Mouse (Mus musculus): ENCODE results near the gene Atrip.

Atrip gene

DNA sequence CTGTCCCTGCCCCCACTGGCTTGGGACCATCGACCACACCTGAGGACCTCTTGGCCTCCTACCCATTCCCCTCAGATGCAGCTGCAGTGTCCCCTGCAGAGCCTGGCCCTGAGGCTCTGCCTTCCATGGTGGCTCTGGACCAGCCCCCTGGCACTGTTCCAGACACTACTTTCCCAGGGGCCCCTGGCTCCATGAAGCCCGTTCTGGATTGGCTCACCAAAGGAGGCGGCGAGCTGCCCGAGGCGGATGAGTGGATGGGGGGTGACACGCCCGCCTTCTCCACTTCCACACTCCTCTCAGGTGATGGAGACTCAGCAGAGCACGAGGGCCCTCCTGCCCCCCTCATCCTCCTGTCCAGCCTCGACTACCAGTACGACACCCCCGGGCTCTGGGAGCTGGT is 31.1 kb upstream of the Atrip start:
- H3K36me3 ChIP-seq (ENCODE audit: control insufficient read depth, insufficient read depth, low read length, poor library complexity, severe bottlenecking), result no peaks in the 10 kb centered on the region
- no peak for DNase-seq (ENCODE audit: low read depth, low spot score)
- H3K27me3 ChIP-seq (ENCODE audit: control insufficient read depth, insufficient read depth, low read length, poor library complexity, severe bottlenecking), result no peaks in the 10 kb centered on the region

GRCm38 (mm10) chr9:109104083-109104482 is 30.2 kb upstream of the Atrip start:
- H3K36me3 ChIP-seq (ENCODE audit: control insufficient read depth, insufficient read depth, low read length, poor library complexity, severe bottlenecking), result no peaks in the 10 kb centered on the region
- no peak for DNase-seq (ENCODE audit: low read depth, low spot score)
- H3K27me3 ChIP-seq (ENCODE audit: control insufficient read depth, insufficient read depth, low read length, poor library complexity, severe bottlenecking), result no peaks in the 10 kb centered on the region

GRCm38 (mm10) chr9:109103250-109103649 is 29.3 kb upstream of the Atrip start:
- Histone ChIP-seq H3K36me3 (ENCODE audit: control insufficient read depth, insufficient read depth, low read length, poor library complexity, severe bottlenecking) (no peaks in the 10 kb centered on the region), H3K27me3 (ENCODE audit: control insufficient read depth, insufficient read depth, low read length, poor library complexity, severe bottlenecking) (no peaks in the 10 kb centered on the region)
- DNase-seq (ENCODE audit: low read depth, low spot score), result no peak

DNA sequence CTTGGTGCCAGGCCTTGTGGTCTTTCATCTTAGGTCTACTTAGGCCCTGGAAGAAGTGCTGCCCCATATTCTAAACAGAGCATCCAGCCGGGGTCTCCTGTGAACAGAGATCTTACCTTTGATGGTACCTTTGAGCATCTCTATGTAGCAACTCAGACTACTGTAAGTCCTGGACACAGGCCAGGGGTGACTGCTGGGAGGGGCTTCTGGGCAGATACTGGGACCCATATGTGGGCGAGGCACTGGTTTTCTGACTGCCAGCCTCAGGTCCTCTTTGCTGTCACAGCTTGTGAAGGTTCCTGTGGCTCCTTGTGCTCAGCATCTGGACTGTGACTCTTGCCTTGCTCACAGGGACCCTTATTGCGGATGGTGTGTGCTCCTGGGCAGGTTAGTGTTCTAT is 28.6 kb upstream of the Atrip start:
- no peaks in the 10 kb centered on the region for H3K36me3 ChIP-seq (ENCODE audit: control insufficient read depth, insufficient read depth, low read length, poor library complexity, severe bottlenecking)
- no peaks in the 10 kb centered on the region for H3K27me3 ChIP-seq (ENCODE audit: control insufficient read depth, insufficient read depth, low read length, poor library complexity, severe bottlenecking)
- no peak for DNase-seq (ENCODE audit: low read depth, low spot score)

DNA sequence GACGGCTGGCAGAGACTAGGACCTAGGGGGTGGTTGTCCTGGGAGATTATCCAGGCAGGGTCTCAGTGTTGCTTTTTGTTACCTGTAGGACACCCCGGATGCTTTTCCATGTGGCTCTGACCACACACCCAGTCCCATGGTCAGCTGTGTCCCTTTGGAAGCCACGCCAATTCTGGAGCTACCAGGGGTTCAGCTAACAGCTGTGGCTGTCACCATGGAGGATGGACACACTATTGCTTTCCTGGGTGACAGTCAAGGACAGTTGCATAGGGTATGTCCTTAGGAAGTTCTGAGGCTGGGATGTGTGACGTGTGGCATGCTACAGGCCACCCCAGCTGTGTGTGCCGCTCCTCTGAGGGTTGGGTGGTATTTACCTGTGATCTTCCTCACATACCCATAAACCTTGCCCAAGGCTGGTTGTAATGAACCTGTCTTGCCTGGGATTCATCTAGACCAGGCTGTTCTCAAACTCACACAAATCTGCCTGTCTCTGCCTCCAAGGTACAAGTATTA is 28.1 kb upstream of the Atrip start:
- H3K27me3 ChIP-seq (ENCODE audit: control insufficient read depth, insufficient read depth, low read length, poor library complexity, severe bottlenecking), result no peaks in the 10 kb centered on the region
- DNase-seq (ENCODE audit: low read depth, low spot score), result no peak
- no peaks in the 10 kb centered on the region for H3K36me3 ChIP-seq (ENCODE audit: control insufficient read depth, insufficient read depth, low read length, poor library complexity, severe bottlenecking)

GRCm38 (mm10) chr9:109100307-109100928 is 26.5 kb upstream of the Atrip start:
- H3K36me3 ChIP-seq (ENCODE audit: control insufficient read depth, insufficient read depth, low read length, poor library complexity, severe bottlenecking), result no peaks in the 10 kb centered on the region
- H3K27me3 ChIP-seq (ENCODE audit: control insufficient read depth, insufficient read depth, low read length, poor library complexity, severe bottlenecking), result no peaks in the 10 kb centered on the region
- DNase-seq (ENCODE audit: low read depth, low spot score), result peak; percentile 24

DNA sequence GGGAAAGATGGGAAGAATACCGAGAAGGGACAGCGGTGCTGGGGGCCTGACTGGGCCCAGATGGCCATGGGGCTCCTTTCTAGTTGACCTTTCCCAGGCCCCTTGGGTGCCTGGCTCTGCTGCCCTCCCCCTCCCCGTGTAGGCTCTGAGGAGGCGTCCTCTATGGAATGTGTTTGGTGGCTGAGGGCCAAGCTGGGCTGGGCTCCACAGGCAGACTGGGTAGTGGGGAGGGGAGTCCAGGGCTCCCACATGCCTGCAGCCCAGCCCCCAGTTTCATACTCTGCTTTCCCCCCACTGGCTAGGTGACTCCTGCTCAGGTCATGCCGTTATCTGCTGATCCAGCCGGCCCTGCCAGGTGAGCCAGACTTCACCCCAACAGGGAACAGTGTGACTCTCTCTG is 25.0 kb upstream of the Atrip start:
- H3K36me3 ChIP-seq (ENCODE audit: control insufficient read depth, insufficient read depth, low read length, poor library complexity, severe bottlenecking), result no peaks in the 10 kb centered on the region
- no peak for DNase-seq (ENCODE audit: low read depth, low spot score)

GRCm38 (mm10) chr9:109098366-109098765 is 24.4 kb upstream of the Atrip start:
- no peaks in the 10 kb centered on the region for H3K36me3 ChIP-seq (ENCODE audit: control insufficient read depth, insufficient read depth, low read length, poor library complexity, severe bottlenecking)
- no peaks in the 10 kb centered on the region for H3K27me3 ChIP-seq (ENCODE audit: control insufficient read depth, insufficient read depth, low read length, poor library complexity, severe bottlenecking)
- no peak for DNase-seq (ENCODE audit: low read depth, low spot score)

More for the DNA sequence above, 25.0 kb upstream of the Atrip start:
- H3K27me3 ChIP-seq (ENCODE audit: control insufficient read depth, insufficient read depth, low read length, poor library complexity, severe bottlenecking), result no peaks in the 10 kb centered on the region

GRCm38 (mm10) chr9:109097831-109098230 is 23.9 kb upstream of the Atrip start:
- no peak for DNase-seq (ENCODE audit: low read depth, low spot score)
- H3K36me3 ChIP-seq (ENCODE audit: control insufficient read depth, insufficient read depth, low read length, poor library complexity, severe bottlenecking), result no peaks in the 10 kb centered on the region
- no peaks in the 10 kb centered on the region for H3K27me3 ChIP-seq (ENCODE audit: control insufficient read depth, insufficient read depth, low read length, poor library complexity, severe bottlenecking)

GRCm38 (mm10) chr9:109097291-109097690 is 23.4 kb upstream of the Atrip start:
- no peaks in the 10 kb centered on the region for H3K36me3 ChIP-seq (ENCODE audit: control insufficient read depth, insufficient read depth, low read length, poor library complexity, severe bottlenecking)
- no peaks in the 10 kb centered on the region for H3K27me3 ChIP-seq (ENCODE audit: control insufficient read depth, insufficient read depth, low read length, poor library complexity, severe bottlenecking)
- DNase-seq (ENCODE audit: low read depth, low spot score), result no peak

DNA sequence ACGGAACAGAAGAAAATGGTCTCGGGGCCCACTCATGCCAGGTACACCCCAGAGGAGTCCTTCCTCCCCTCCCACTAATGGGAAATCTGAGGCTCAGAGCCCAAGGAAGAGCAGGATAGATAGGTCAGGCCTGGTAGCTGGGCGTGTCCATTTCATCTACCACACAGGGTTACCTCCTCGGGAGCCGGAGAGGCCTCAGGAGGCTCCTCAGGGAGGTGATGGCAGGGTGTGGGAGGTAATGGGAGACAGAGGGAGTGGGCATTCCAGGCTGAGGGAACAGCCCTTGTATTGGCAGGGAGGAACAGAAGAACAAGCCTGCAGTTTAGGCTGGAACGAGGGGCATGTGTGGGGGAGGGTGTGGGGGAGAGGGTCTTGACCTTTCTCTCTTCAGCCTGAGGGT is 22.9 kb upstream of the Atrip start:
- no peaks in the 10 kb centered on the region for H3K36me3 ChIP-seq (ENCODE audit: control insufficient read depth, insufficient read depth, low read length, poor library complexity, severe bottlenecking)
- DNase-seq (ENCODE audit: low read depth, low spot score), result no peak
- H3K27me3 ChIP-seq (ENCODE audit: control insufficient read depth, insufficient read depth, low read length, poor library complexity, severe bottlenecking), result no peaks in the 10 kb centered on the region

DNA sequence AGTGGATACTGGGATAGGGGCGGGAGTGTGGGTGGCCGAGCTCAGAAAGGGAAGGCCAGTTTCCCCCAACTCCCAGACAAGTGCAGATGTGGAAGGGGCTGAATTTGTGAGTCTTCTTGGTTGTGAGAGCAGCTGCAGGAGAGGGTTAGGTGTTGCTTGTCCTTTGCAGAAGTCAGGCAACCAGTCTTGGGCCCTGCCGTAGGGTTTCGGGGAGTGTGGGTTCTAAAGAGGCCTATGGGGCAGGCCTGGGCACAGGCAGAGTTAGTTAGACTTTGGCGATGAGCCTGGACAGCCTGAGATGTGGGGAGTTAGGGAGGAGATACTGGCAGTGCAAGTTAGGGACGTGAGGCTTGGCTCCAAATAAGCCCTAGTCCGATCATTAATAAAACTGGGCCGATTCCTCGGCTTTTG is 22.3 kb upstream of the Atrip start:
- DNase-seq (ENCODE audit: low read depth, low spot score), result no peak

GRCm38 (mm10) chr9:109095137-109095982 is 21.4 kb upstream of the Atrip start, which contains the start of gene Plxnb1:
TSS of gene Plxnb1 (plus strand) at chr9:109095389.
- H3K36me3 ChIP-seq (ENCODE audit: control insufficient read depth, insufficient read depth, low read length, poor library complexity, severe bottlenecking), result peaks cover 2% of the 10 kb centered on the region; the same call in 1 of the 2 replicates
- DNase-seq (ENCODE audit: low read depth, low spot score), result peak; percentile 68
- no peaks in the 10 kb centered on the region for H3K27me3 ChIP-seq (ENCODE audit: control insufficient read depth, insufficient read depth, low read length, poor library complexity, severe bottlenecking)

More for the DNA sequence above, 22.3 kb upstream of the Atrip start:
- no peaks in the 10 kb centered on the region for H3K27me3 ChIP-seq (ENCODE audit: control insufficient read depth, insufficient read depth, low read length, poor library complexity, severe bottlenecking)
- H3K36me3 ChIP-seq (ENCODE audit: control insufficient read depth, insufficient read depth, low read length, poor library complexity, severe bottlenecking), result no peaks in the 10 kb centered on the region

- Histone ChIP-seq H3K27me3 (ENCODE audit: control insufficient read depth, insufficient read depth, low read length, poor library complexity, severe bottlenecking) (no peaks in the 10 kb centered on the region), H3K36me3 (ENCODE audit: control insufficient read depth, insufficient read depth, low read length, poor library complexity, severe bottlenecking) (peaks cover 3% of the 10 kb centered on the region; the same call in 1 of the 2 replicates)
- DNase-seq (ENCODE audit: low read depth, low spot score), result no peak
Observed at GRCm38 (mm10) chr9:109094553-109095136, 20.7 kb upstream of the Atrip start.

All from splenic B cell, adult 2 months (primary cell).